Mouse (Mus musculus) stomach, postnatal 0 days (tissue): ENCODE results near the gene Rassf6.

Experiments used
- CTCF ChIP-seq: IDR thresholded peaks from 2 replicates; pipeline ENCODE4 v1.5.1; 2016; ENCODE audit warnings: antibody characterized with exemption, low read depth, mild to moderate bottlenecking, moderate library complexity
- EP300 ChIP-seq: optimal IDR thresholded peaks from 2 replicates; pipeline ENCODE3; 2016; ENCODE audit warnings: antibody characterized with exemption

GRCm38 (mm10) chr5:90627423-90627822 is 13.0 kb downstream of the Rassf6 start:
- TF ChIP-seq CTCF (no peak), EP300 (no peak)
